Mouse (Mus musculus) CD4-positive naive resting alpha-beta T cell, adult 76 days (primary cell): ENCODE data around the gene Slc25a22. TPM values are rescaled to one million over a fixed set of nuclear protein-coding genes. Genes with fewer than 3 reads are reported as not detected.

Experiments used
- total RNA-seq: library from RNA; stranded (reverse); gene quantifications from one replicate; pipeline ENCODE4 v1.2.4, GENCODE M21; 2023

The Slc25a22 gene
- 53.6 TPM for total RNA-seq

DNA sequence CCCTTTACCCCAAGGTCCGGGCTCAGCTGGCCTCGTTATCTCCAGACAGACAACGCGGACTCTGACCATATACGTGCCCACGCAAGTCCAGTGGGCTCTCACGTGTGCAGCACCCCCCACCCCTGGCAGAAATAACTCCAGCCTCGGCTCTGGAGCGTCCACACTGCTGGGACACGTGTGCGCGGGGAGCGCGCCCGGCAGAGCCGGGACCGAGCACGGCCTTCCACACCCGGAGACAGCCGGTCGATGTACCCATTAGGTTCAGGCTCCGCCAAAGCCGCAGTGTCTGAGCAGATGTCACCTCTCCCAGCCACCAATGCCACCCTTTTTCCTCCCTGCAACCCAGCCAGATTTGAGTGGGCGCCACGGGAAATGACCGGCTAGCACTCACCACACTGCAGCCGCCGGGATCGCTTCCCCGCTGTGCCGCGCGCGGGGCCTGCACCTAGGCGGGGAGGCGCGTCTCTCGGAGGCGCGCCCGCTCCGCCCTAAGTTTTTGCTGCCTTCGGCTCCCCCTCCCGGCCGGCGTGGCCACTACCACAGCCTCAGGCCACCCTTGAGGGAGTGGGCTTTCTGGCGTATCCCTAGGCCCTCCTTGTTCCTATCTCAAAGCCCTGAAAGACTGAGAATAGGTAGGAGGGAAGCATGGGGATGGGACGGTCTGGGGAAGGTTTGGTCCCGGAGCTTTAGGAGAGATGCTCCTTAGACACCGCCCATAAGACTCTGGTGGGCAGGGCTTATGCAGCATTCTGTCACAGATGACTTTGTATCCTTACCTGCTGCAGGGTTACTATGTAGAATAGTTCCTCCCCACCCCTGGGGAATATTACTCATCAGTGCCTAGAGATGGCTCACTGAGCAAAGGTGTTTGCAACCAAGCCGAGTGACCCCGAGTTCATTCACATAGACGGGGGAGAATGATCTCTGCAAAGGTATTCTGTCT, at the start of gene Slc25a22:
Gene Slc25a22, minus strand, starts transcription at position 715 of the 943 bp plus-strand sequence.

DNA sequence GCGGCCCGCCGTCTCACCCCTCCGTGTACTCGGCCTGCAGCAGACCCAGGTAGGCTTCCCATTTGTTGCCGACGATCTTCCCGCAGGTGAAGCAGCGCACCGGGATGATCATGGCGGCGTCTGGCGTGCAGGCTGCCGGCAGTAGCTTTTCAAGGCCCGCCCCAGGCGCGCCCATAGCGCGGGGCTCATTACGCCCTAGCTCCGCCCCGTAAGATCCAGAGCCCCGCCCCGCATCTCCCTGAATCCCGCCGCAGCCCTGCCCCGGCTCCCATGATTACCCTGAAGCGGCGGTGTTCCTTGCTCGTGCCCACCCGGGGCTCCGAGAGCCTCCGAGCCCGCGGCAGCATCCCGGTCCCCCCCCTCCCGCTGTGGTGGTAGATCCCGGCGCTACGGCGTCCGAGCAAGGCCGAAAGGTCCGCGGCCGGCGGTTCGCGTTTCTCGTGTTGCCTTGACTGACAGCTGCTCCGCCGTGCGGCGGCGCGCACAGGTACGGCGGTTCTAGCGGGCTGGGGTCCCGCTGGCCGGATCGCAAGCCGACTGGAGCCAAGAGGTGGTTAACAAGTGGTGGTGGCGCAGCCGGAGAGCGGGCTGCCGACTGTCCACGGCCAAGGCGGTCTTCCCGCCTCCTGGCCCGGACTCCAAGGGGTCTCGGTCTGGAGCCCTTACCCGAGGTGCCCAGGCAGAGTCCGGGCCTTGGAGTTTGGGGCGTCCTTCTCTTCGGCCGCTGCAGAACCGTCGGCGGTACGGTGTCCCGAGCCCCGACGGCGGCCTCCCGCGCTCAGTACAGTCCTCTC, 37.5 kb upstream of the Slc25a22 start, which contains the start of the genes Polr2l and Tspan4:
Gene Polr2l, minus strand, starts transcription at position 122 of the 794 bp plus-strand sequence.
Gene Tspan4, plus strand, starts transcription at position 230 of the 794 bp plus-strand sequence.

DNA sequence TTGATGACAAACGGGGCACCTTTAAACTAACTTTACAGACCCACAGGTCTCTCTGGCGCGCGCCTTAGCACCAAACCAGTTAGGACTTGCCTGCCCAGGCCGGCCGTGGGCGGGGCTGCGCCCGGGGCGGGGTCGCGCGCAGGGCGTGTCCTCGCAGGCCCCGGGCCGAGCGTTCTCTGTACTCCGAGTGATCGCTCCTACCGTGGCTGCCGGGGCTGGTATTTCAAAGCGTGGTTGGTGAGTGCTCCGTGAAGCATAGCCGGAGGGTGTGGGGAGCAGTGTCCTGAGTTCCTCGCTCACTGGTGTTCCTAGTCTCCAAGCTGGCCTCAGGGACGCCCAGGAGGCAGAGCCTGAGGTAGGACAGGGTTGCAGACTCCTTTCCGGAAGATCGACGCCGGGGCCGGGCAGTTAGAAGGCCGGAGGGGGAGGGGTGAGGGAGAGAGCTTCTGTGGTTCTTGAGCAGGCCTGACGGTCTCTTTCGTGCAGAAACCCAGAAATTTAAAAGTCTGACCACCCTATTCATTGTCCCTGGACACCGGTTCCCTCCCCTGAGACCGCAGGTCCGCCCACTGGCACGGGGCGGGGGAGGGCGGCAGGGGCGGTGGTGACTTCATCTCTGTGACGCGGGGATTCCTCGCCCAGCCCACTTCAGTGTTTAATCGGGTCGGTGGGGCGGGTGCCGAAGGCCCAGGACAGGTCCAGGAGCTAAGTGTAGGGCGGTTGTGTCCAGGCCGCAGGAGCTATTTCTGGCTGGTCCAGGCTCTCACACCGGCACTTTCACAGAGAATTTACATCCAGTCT, 29.7 kb upstream of the Slc25a22 start, which contains the start of gene Cd151:
Gene Cd151, plus strand, starts transcription at position 163 of the 801 bp plus-strand sequence.

GRCm38 (mm10) chr7:141460391-141461113, 22.9 kb upstream of the Slc25a22 start, which contains the start of gene Cracr2b:
TSS of gene Cracr2b (plus strand) at chr7:141461094.

DNA sequence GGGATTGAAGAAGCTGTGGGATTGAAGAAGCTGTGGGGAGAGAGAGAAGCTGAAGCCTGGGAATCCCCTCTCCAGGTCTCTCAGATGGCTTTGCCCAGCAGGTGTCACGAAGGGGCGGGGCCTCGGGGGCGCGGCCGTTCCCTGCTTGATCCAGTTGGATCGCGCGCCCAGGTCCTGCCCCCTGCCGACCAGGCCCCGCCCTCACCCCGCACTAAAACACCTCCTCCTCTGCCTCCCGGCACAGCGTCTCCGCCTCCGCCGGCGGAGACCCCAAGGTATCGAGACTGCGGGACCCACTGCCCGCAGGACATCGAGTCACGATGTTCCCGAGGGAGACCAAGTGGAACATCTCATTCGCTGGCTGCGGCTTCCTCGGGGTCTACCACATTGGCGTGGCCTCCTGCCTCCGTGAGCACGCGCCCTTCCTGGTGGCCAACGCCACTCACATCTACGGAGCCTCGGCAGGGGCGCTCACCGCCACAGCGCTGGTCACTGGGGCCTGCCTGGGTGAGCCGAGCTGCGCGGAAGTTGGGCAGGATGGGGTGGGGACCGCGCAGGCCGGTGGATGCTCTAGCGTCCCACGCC, 17.4 kb upstream of the Slc25a22 start, which contains the start of gene Pnpla2:
Gene Pnpla2, plus strand, starts transcription at position 232 of the 585 bp plus-strand sequence.

GRCm38 (mm10) chr7:141447110-141447991, 9.7 kb upstream of the Slc25a22 start, which contains the start of gene Rplp2:
TSS of gene Rplp2 (plus strand) at chr7:141447370.

GRCm38 (mm10) chr7:141443828-141444237, 6.1 kb upstream of the Slc25a22 start, which contains the start of gene Pidd1:
TSS of gene Pidd1 (minus strand) at chr7:141444025.

DNA sequence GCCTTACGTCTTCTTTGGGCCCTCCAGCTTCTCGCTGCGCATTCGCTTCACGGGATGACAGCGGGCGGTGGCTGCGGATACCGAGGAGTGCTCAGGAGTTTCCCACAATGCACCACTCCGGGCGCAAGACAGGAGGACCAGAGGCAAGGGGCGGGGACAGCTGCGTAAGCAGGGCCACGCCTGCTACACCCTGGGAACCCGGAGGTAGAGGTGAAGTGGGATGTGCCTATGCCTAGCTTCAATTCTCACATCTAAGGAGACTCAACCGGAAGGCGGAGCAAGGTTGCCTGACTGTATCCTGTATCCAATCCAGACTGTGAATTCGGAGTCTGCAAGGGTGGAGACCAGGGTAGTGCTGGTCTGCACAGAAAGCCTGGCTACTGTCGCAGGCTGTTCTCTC, 8.4 kb downstream of the Slc25a22 start, which contains the start of gene Cend1:
Gene Cend1, minus strand, starts transcription at position 182 of the 400 bp plus-strand sequence.

GRCm38 (mm10) chr7:141413809-141414584, 23.7 kb downstream of the Slc25a22 start, which contains the start of gene Gatd1:
TSS of gene Gatd1 (minus strand) at chr7:141414136.

DNA sequence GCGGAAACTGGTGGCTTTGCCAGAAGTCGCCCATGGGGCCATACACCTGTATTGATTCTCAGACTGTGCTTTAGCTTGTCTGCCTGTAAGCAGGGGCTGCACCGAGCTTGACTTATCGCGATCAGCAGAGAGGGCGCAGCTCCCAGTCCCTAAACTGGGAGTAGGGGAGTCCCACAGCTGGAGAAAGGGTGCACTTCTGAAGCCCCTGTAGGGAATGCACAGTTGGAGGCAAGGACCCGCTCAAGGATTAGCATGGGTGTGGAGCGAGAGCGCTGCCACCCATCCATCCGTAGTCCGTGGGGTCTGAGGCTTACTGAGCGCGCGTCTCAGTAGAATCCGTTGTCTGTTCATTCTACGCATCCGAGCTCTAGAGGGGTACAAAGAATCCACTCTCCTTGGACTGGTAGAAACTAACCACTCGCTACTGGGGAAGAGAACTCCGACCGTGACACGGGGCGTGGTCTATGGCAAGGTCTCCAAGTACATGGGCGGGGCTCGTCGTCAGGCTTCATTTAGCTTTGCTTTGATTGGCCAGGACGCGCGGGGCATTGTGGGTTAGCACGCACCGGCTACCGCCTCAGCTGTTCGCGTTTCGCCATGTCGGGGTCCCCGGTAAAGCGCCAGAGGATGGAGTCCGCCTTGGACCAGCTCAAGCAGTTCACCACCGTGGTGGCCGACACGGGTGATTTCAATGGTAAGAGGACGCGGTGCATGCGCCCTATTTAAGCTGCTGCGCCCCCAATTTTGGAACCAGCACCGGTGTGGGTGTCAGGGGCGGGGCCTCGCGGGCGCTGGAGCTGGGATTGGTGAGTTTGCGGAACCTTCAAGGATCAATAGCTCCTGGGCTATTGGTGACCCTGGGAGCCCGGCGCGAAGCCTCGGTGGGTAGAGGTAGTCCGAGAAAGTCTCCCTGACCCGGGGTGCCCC, 45.8 kb downstream of the Slc25a22 start, which contains the start of gene Taldo1:
Gene Taldo1, plus strand, starts transcription at position 575 of the 927 bp plus-strand sequence.

Other genes with a start within 250 kb of the Slc25a22 start
- 23.0 TPM for gene Hras, start 243.9 kb downstream of the Slc25a22 start, total RNA-seq
- 2.1 TPM for gene Lrrc56, start 243.7 kb downstream of the Slc25a22 start, total RNA-seq
- gene Lmntd2, start 223.8 kb downstream of the Slc25a22 start, total RNA-seq: 2.8 TPM
- gene Rassf7, start 222.0 kb downstream of the Slc25a22 start, total RNA-seq: 10.6 TPM
- 154 TPM for gene Phrf1, start 209.1 kb downstream of the Slc25a22 start, total RNA-seq
- 62.5 TPM for gene Irf7, start 171.4 kb downstream of the Slc25a22 start, total RNA-seq
- not detected for gene Cdhr5, start 161.1 kb downstream of the Slc25a22 start, total RNA-seq
- not detected for gene Sct, start 158.8 kb downstream of the Slc25a22 start, total RNA-seq
- gene Drd4, start 145.9 kb downstream of the Slc25a22 start, total RNA-seq: not detected
- gene Deaf1, start 110.2 kb downstream of the Slc25a22 start, total RNA-seq: 56.9 TPM
- 22.6 TPM for gene Tmem80, start 110.2 kb downstream of the Slc25a22 start, total RNA-seq
- not detected for gene Eps8l2, start 99.0 kb downstream of the Slc25a22 start, total RNA-seq
- gene Taldo1, start 45.7 kb downstream of the Slc25a22 start, total RNA-seq: 88.3 TPM
- 29.1 TPM for gene Gatd1, start 23.8 kb downstream of the Slc25a22 start, total RNA-seq
- gene Cend1, start 8.4 kb downstream of the Slc25a22 start, total RNA-seq: not detected
- 4.1 TPM for gene Pidd1, start 6.1 kb upstream of the Slc25a22 start, total RNA-seq
- 3,494 TPM for gene Rplp2, start 9.5 kb upstream of the Slc25a22 start, total RNA-seq
- 66.5 TPM for gene Pnpla2, start 17.3 kb upstream of the Slc25a22 start, total RNA-seq
- not detected for gene Cracr2b, start 23.2 kb upstream of the Slc25a22 start, total RNA-seq
- gene Cd151, start 29.5 kb upstream of the Slc25a22 start, total RNA-seq: 14.0 TPM
- 11.6 TPM for gene Polr2l, start 37.2 kb upstream of the Slc25a22 start, total RNA-seq
- 2.2 TPM for gene Tspan4, start 37.3 kb upstream of the Slc25a22 start, total RNA-seq
- gene Chid1, start 102.0 kb upstream of the Slc25a22 start, total RNA-seq: 20.1 TPM
- 67.9 TPM for gene Ap2a2, start 124.3 kb upstream of the Slc25a22 start, total RNA-seq
- not detected for gene Muc6, start 217.4 kb upstream of the Slc25a22 start, total RNA-seq